Mouse (Mus musculus): ENCODE data around the gene Wdr20rt. TPM values are rescaled to one million over a fixed set of nuclear protein-coding genes. Genes with fewer than 3 reads are reported as not detected.
A peak's percentile ranks its signal among the peaks of the same experiment; 100 is the strongest.
"Not testable (repeated sequence)": the region's sequence is repeated elsewhere in the genome, so short reads cannot be mapped to it uniquely, and the experiment has no call there.

The Wdr20rt gene
- not detected for total RNA-seq (2021)
- long read RNA-seq, experiment 1: 0 reads
- long read RNA-seq, experiment 2: 0 reads

- DNase-seq (ENCODE audit: low spot score in 2 of 2): no peak
These were observed at the start of gene Wdr20rt for GRCm38 (mm10) chr12:65225467-65225945. Gene Wdr20rt (plus strand): TSS chr12:65225517.

- peak in 1 of 2 experiments; percentile 18 for DNase-seq (ENCODE audit: low spot score in 2 of 2)
These were observed 38.0 kb upstream of the Wdr20rt start for GRCm38 (mm10) chr12:65187365-65187764.

- DNase-seq (ENCODE audit: low spot score in 2 of 2): no peak
These were observed 36.1 kb upstream of the Wdr20rt start for GRCm38 (mm10) chr12:65189213-65189612.

- no peak for DNase-seq (ENCODE audit: low spot score in 2 of 2)
These were observed 31.2 kb upstream of the Wdr20rt start for GRCm38 (mm10) chr12:65194003-65194530.

GRCm38 (mm10) chr12:65201812-65202211 is 23.5 kb upstream of the Wdr20rt start:
- no peak for DNase-seq (ENCODE audit: low spot score in 2 of 2)

GRCm38 (mm10) chr12:65206431-65206830 is 18.9 kb upstream of the Wdr20rt start:
- no peak for DNase-seq (ENCODE audit: low spot score in 2 of 2)

- peak in 1 of 2 experiments; percentile 10 for DNase-seq (ENCODE audit: low spot score in 2 of 2)
These were observed 8.9 kb upstream of the Wdr20rt start for GRCm38 (mm10) chr12:65216404-65216840.

- DNase-seq (ENCODE audit: low spot score in 2 of 2): no peak
These were observed 3.3 kb downstream of the Wdr20rt start for GRCm38 (mm10) chr12:65228628-65229027.

GRCm38 (mm10) chr12:65229041-65229440 is 3.7 kb downstream of the Wdr20rt start:
- DNase-seq (ENCODE audit: low spot score in 2 of 2): no peak

- DNase-seq (ENCODE audit: low spot score in 2 of 2): not testable (repeated sequence)
These were observed 7.5 kb downstream of the Wdr20rt start for GRCm38 (mm10) chr12:65232801-65233200.

- no peak for DNase-seq (ENCODE audit: low spot score in 2 of 2)
These were observed 24.9 kb downstream of the Wdr20rt start for GRCm38 (mm10) chr12:65250116-65250738.

- no peak for DNase-seq (ENCODE audit: low spot score in 2 of 2)
These were observed 31.6 kb downstream of the Wdr20rt start for GRCm38 (mm10) chr12:65256887-65257286.

- no peak for DNase-seq (ENCODE audit: low spot score in 2 of 2)
These were observed 33.2 kb downstream of the Wdr20rt start for GRCm38 (mm10) chr12:65258212-65259138.

GRCm38 (mm10) chr12:65259139-65260111 is 34.1 kb downstream of the Wdr20rt start:
- no peak for DNase-seq (ENCODE audit: low spot score in 2 of 2)

- no peak for DNase-seq (ENCODE audit: low spot score in 2 of 2)
These were observed 43.1 kb downstream of the Wdr20rt start for GRCm38 (mm10) chr12:65268311-65268984.

- no peak for DNase-seq (ENCODE audit: low spot score in 2 of 2)
These were observed 44.1 kb downstream of the Wdr20rt start for GRCm38 (mm10) chr12:65269406-65269805.

GRCm38 (mm10) chr12:65273807-65274206 is 48.5 kb downstream of the Wdr20rt start:
- peak in 1 of 2 experiments; percentile 37 for DNase-seq (ENCODE audit: low spot score in 2 of 2)

Data from layer of hippocampus, postnatal 14 days (tissue).